Mouse (Mus musculus): Measurements from ENCODE around the gene Dnaic1. TPM values are rescaled to one million over a fixed set of nuclear protein-coding genes. Genes with fewer than 3 reads are reported as not detected.

The Dnaic1 gene
- total and polyA plus RNA-seq, 2 experiments from 2014 or later: 2.1 to 2.2 TPM

DNA sequence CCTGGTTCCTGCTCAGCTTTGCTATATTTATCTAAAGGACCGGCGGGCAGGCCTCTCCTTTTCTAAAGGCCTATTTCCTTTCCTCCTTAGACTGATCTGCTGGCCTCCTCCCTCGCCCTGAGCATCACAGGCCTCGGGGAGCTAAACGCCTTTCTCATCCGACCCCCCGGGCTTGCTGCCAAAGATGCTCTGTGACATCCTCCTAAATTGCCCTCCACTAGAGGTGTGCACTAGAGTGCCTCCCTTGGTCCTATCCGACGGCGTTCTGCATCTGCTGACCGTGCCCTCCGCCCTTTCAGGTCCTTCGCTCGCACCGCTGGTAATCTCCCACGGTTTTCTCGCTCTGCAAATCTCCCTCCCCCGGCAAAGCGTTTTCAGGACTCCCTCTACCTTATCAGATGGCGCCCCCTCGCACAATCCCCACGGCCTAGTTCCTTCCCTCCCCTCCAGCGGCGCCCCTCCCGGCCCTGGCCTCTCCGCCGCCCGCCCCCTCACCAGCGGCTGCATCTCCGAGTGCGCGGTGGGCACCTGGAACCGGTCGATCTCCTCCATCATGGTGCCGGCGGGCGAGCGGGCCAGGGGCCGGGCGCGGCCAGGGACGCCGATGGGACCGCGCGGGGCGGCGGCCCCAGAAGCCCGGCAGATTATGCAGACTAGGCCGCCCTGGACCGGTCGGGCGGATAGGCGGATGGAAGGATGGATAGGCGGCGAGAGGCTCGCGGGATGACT is 729 bp upstream of the Dnaic1 start:
- DNase-seq (ENCODE audit: low spot score): no peak
- peak overlapping the region; percentile 98 for H3K4me2 ChIP-seq (ENCODE audit: low read depth, low read length)
- peak overlapping the region; percentile 69 for H3K27ac ChIP-seq (ENCODE audit: low read depth)
- H3K27me3 ChIP-seq (ENCODE audit: control insufficient read depth, insufficient read depth, low read length): no peaks in the 10 kb centered on the region
- H3K4me3 ChIP-seq (ENCODE audit: low read depth, low read length): peak overlapping the region; percentile 91
- TF ChIP-seq CTCF (IDR thresholded peaks at IDR 0.05; ENCODE audit: low read depth): no peak; the same call in 1 of the 2 replicates
- TF ChIP-seq EP300 (IDR thresholded peaks at IDR 0.05; ENCODE audit: low read depth): no peak
- WGBS: 1% methylated on average over 58 of the region's 58 CpGs
- H3K9me3 ChIP-seq (replicated peaks; ENCODE audit: control insufficient read depth, low read length): no peaks in the 10 kb centered on the region
- H3K36me3 ChIP-seq (replicated peaks; ENCODE audit: control insufficient read depth, insufficient read depth, low read length): no peaks in the 10 kb centered on the region
- H3K9ac ChIP-seq (replicated peaks; ENCODE audit: low read depth, low read length): peak overlapping the region; percentile 82
- peaks cover 15% of the 10 kb centered on the region for H3K4me1 ChIP-seq (ENCODE audit: control insufficient read depth, insufficient read depth)
- peak; percentile 45 for ATAC-seq (ENCODE audit: insufficient read depth, low read depth)

DNA sequence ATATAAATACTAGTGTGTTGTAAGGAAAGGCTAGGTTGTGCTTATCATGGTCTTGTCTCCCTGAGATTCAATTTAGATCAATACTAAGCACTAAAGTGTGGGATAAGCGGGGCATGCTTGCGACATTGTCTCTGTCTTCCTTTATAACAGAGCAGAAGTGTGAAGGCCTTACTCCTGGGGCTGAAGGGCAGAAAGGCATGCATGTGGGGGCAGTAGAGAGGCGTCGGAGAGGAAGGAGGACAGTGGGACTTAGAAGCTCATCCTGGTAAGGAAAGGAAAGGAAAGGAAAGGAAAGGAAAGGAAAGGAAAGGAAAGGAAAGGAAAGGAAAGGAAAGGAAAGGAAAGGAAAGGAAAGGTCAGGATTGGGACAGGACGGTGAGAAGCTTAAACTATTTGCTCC is 1.9 kb downstream of the Dnaic1 start:
- DNase-seq (ENCODE audit: low spot score): no peak
- no peaks in the 10 kb centered on the region for H3K27me3 ChIP-seq (ENCODE audit: control insufficient read depth, insufficient read depth, low read length)
- no peak overlapping the region for H3K27ac ChIP-seq (ENCODE audit: low read depth)
- no peak overlapping the region for H3K9ac ChIP-seq (replicated peaks; ENCODE audit: low read depth, low read length)
- H3K36me3 ChIP-seq (replicated peaks; ENCODE audit: control insufficient read depth, insufficient read depth, low read length): no peaks in the 10 kb centered on the region
- H3K9me3 ChIP-seq (replicated peaks; ENCODE audit: control insufficient read depth, low read length): no peaks in the 10 kb centered on the region
- H3K4me2 ChIP-seq (ENCODE audit: low read depth, low read length): no peak overlapping the region
- 34% methylated on average over 5 of the region's 5 CpGs for WGBS
- TF ChIP-seq EP300 (IDR thresholded peaks at IDR 0.05; ENCODE audit: low read depth) (no peak), CTCF (IDR thresholded peaks at IDR 0.05; ENCODE audit: low read depth) (peak; percentile 47)
- no peak for ATAC-seq (ENCODE audit: insufficient read depth, low read depth)
- H3K4me1 ChIP-seq (ENCODE audit: control insufficient read depth, insufficient read depth): peaks cover 14% of the 10 kb centered on the region
- no peak overlapping the region for H3K4me3 ChIP-seq (ENCODE audit: low read depth, low read length)

DNA sequence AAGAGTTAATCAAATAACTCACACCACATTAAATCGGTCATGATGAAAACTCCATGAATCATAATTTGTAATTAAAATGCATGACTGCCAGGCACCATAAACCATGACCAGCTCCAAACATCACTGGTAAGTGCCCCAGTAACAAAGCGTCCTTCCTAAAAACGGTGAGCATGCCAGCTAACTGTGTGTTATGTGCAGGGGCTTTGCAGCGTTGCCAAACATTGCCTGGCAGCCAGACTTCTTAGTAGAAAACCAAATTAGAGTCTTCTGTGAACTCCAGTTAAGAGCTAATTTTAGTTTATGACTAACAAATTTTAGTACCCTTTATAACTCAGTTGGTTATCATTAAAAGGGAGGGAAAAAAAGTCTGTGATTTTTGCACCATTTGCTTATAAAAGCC is 3.9 kb downstream of the Dnaic1 start:
- DNase-seq (ENCODE audit: low spot score): no peak
- H3K27ac ChIP-seq (ENCODE audit: low read depth): no peak overlapping the region

DNA sequence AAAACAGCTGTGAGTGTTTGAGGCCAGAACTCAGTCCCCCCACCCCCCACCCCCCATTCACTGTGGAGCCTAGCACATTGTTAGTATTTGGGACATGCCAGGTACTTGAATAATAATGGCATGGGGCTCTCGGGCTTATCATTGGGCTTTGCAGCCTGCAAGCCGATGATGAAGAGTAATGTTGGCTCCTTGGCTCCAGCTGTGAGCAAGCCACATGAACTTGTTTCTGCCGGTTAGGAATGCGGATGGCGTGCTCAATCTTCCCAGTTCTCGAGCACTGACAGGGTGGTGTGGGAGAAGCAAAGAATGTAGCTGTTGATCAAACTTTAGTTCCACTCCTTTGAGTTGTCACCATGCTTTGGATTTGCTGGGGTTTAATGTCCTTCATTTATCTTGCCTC is 6.3 kb downstream of the Dnaic1 start:
- Histone ChIP-seq H3K9ac (replicated peaks; ENCODE audit: low read depth, low read length) (no peak overlapping the region), H3K36me3 (replicated peaks; ENCODE audit: control insufficient read depth, insufficient read depth, low read length) (no peaks in the 10 kb centered on the region), H3K9me3 (replicated peaks; ENCODE audit: control insufficient read depth, low read length) (no peaks in the 10 kb centered on the region), H3K27ac (ENCODE audit: low read depth) (0 out of 2 replicates have a peak overlapping the region, but pooled peaks have one; percentile 31), H3K4me3 (ENCODE audit: low read depth, low read length) (no peak overlapping the region), H3K4me1 (ENCODE audit: control insufficient read depth, insufficient read depth) (peaks cover 8% of the 10 kb centered on the region; the same call in 1 of the 2 replicates), H3K27me3 (ENCODE audit: control insufficient read depth, insufficient read depth, low read length) (no peaks in the 10 kb centered on the region), H3K4me2 (ENCODE audit: low read depth, low read length) (no peak overlapping the region)
- 15% methylated on average over 6 of the region's 6 CpGs for WGBS
- ATAC-seq (ENCODE audit: insufficient read depth, low read depth) (peak; percentile 39), DNase-seq (ENCODE audit: low spot score) (no peak)
- TF ChIP-seq EP300 (IDR thresholded peaks at IDR 0.05; ENCODE audit: low read depth) (no peak), CTCF (IDR thresholded peaks at IDR 0.05; ENCODE audit: low read depth) (no peak)

More for the DNA sequence above, 3.9 kb downstream of the Dnaic1 start:
- no peaks in the 10 kb centered on the region for H3K9me3 ChIP-seq (replicated peaks; ENCODE audit: control insufficient read depth, low read length)
- no peaks in the 10 kb centered on the region for H3K27me3 ChIP-seq (ENCODE audit: control insufficient read depth, insufficient read depth, low read length)
- ATAC-seq (ENCODE audit: insufficient read depth, low read depth): no peak
- 54% methylated on average over 4 of the region's 4 CpGs for WGBS
- TF ChIP-seq EP300 (IDR thresholded peaks at IDR 0.05; ENCODE audit: low read depth): no peak
- no peak for TF ChIP-seq CTCF (IDR thresholded peaks at IDR 0.05; ENCODE audit: low read depth)
- H3K9ac ChIP-seq (replicated peaks; ENCODE audit: low read depth, low read length): no peak overlapping the region
- no peaks in the 10 kb centered on the region for H3K36me3 ChIP-seq (replicated peaks; ENCODE audit: control insufficient read depth, insufficient read depth, low read length)
- H3K4me2 ChIP-seq (ENCODE audit: low read depth, low read length): no peak overlapping the region
- no peak overlapping the region for H3K4me3 ChIP-seq (ENCODE audit: low read depth, low read length)
- H3K4me1 ChIP-seq (ENCODE audit: control insufficient read depth, insufficient read depth): peaks cover 9% of the 10 kb centered on the region; the same call in 1 of the 2 replicates

DNA sequence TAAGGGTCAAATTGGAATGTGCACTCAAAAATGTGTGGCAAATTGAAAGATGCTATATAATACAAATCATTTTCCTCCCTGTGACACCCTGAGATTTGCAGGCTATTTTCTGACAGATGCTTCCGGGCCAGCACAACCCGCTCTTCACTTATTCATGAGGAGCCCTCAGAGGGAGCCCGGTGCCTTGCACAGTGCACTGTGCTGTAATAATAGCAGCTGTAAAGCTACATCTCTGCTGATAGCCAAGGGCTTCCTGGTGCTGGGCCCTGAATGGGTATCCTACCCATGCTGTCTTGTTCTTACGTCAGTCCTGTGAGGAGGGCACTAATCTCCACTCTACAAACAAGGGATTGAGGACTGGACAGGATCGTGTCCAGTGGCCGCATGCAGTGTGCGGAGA is 13.8 kb downstream of the Dnaic1 start:
- H3K4me3 ChIP-seq (ENCODE audit: low read depth, low read length): no peak overlapping the region
- no peaks in the 10 kb centered on the region for H3K9me3 ChIP-seq (replicated peaks; ENCODE audit: control insufficient read depth, low read length)
- H3K4me2 ChIP-seq (ENCODE audit: low read depth, low read length): no peak overlapping the region
- ATAC-seq (ENCODE audit: insufficient read depth, low read depth) (no peak), DNase-seq (ENCODE audit: low spot score) (no peak)
- 79% methylated on average over 7 of the region's 7 CpGs for WGBS
- no peaks in the 10 kb centered on the region for H3K4me1 ChIP-seq (ENCODE audit: control insufficient read depth, insufficient read depth)
- TF ChIP-seq EP300 (IDR thresholded peaks at IDR 0.05; ENCODE audit: low read depth): no peak
- TF ChIP-seq CTCF (IDR thresholded peaks at IDR 0.05; ENCODE audit: low read depth): no peak
- H3K27me3 ChIP-seq (ENCODE audit: control insufficient read depth, insufficient read depth, low read length): no peaks in the 10 kb centered on the region
- no peak overlapping the region for H3K9ac ChIP-seq (replicated peaks; ENCODE audit: low read depth, low read length)
- no peaks in the 10 kb centered on the region for H3K36me3 ChIP-seq (replicated peaks; ENCODE audit: control insufficient read depth, insufficient read depth, low read length)
- H3K27ac ChIP-seq (ENCODE audit: low read depth): no peak overlapping the region
